Mouse (Mus musculus): ENCODE results near the gene Ebf1. TPM values are rescaled to one million over a fixed set of nuclear protein-coding genes. Genes with fewer than 3 reads are reported as not detected.

The Ebf1 gene
- polyA plus RNA-seq, 1 experiment from 2014 or later, result 0.41 TPM

- no peaks in the 10 kb centered on the region for H3K27me3 ChIP-seq (replicated peaks)
- H3K27ac ChIP-seq, result no peak overlapping the region
- no peak for ATAC-seq
- no peaks in the 10 kb centered on the region for H3K9me3 ChIP-seq (replicated peaks)
- 73% methylated on average over 3 of the region's 3 CpGs for WGBS (ENCODE audit: insufficient replicate concordance)
- H3K4me3 ChIP-seq, result no peak overlapping the region
- H3K4me1 ChIP-seq, result no peaks in the 10 kb centered on the region
- H3K9ac ChIP-seq, result no peak overlapping the region
- H3K4me2 ChIP-seq, result no peak overlapping the region
- no peaks in the 10 kb centered on the region for H3K36me3 ChIP-seq
Observed at GRCm38 (mm10) chr11:44946618-44947017, 329.5 kb downstream of the Ebf1 start.

GRCm38 (mm10) chr11:44948541-44948940 is 331.4 kb downstream of the Ebf1 start:
- H3K27me3 ChIP-seq (replicated peaks), result no peaks in the 10 kb centered on the region
- 59% methylated on average over 6 of the region's 6 CpGs for WGBS (ENCODE audit: insufficient replicate concordance)
- H3K9ac ChIP-seq, result no peak overlapping the region
- no peaks in the 10 kb centered on the region for H3K4me1 ChIP-seq
- H3K27ac ChIP-seq, result no peak overlapping the region
- no peak overlapping the region for H3K4me2 ChIP-seq
- no peaks in the 10 kb centered on the region for H3K36me3 ChIP-seq
- H3K4me3 ChIP-seq, result no peak overlapping the region
- ATAC-seq, result no peak
- no peaks in the 10 kb centered on the region for H3K9me3 ChIP-seq (replicated peaks)

DNA sequence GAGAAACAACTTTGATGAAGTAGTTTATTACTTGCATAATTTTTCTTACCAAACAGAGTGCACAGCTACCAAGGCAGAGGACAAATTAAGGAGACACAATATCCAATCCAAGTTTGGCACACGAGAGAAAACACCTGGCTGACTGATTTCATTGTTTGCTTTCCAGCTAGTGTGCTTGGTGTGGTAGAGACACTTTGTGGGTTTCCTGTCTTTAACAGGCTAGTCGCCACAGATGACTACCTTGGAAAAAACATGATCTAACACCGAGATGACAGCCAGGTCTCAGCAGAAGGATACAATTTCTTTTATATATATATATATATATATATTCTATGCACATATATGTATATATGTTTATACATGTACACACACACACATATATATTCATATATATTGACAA is 332.0 kb downstream of the Ebf1 start:
- 27% methylated on average over 3 of the region's 3 CpGs for WGBS (ENCODE audit: insufficient replicate concordance)
- no peak overlapping the region for H3K4me2 ChIP-seq
- ATAC-seq, result no peak
- no peak overlapping the region for H3K9ac ChIP-seq
- no peak overlapping the region for H3K27ac ChIP-seq
- H3K36me3 ChIP-seq, result no peaks in the 10 kb centered on the region
- H3K27me3 ChIP-seq (replicated peaks), result no peaks in the 10 kb centered on the region
- H3K4me3 ChIP-seq, result no peak overlapping the region
- H3K4me1 ChIP-seq, result no peaks in the 10 kb centered on the region
- no peaks in the 10 kb centered on the region for H3K9me3 ChIP-seq (replicated peaks)

DNA sequence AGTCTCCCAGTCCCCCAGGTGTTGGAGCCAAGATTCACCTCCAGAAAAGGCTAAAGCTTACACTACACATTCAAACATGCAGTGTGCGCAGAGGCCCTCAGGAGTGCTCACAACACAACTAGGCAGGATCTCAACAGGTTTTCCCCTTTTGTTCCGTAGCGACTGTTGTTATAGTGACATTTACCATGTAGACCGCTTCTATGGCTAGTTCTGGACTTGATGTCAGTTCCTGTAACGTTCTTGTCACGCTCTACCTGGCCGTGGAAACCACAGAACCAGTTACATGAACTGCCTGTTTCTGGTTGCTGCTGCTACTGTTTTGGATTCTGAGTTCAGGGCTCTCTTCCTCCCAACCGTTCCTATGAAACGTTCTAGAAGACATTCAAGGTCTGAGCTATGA is 333.2 kb downstream of the Ebf1 start:
- Histone ChIP-seq H3K4me1 (no peaks in the 10 kb centered on the region), H3K9ac (no peak overlapping the region), H3K4me3 (no peak overlapping the region), H3K4me2 (no peak overlapping the region), H3K27ac (no peak overlapping the region), H3K27me3 (replicated peaks) (no peaks in the 10 kb centered on the region), H3K9me3 (replicated peaks) (no peaks in the 10 kb centered on the region), H3K36me3 (no peaks in the 10 kb centered on the region)
- ATAC-seq, result no peak
- 57% methylated on average over 9 of the region's 9 CpGs for whole genome bisulfite sequencing (ENCODE audit: insufficient replicate concordance)

DNA sequence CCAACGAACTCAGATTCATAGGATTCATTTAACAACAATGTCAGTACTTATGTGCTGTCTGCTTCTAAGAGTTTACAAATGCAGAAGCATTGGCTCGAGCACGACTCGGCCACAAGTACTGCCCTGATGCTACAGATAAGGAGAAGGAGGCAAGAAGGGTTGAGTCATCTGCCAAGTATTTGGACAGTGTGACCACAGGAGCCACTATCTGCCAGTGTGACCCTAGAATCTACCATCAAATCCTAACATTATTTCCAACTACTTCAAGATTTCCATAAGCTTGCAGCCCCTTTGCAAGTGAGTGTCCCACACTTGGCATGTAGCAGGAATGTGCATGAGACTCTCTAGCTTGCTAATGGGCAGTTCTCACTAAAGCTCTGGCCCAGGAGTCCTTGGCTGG is 334.4 kb downstream of the Ebf1 start:
- ATAC-seq, result no peak
- no peak overlapping the region for H3K9ac ChIP-seq
- no peak overlapping the region for H3K27ac ChIP-seq
- H3K4me3 ChIP-seq, result no peak overlapping the region
- WGBS (ENCODE audit: insufficient replicate concordance), result 20% methylated on average over 4 of the region's 4 CpGs
- no peak overlapping the region for H3K4me2 ChIP-seq
- H3K27me3 ChIP-seq (replicated peaks), result no peaks in the 10 kb centered on the region
- no peaks in the 10 kb centered on the region for H3K4me1 ChIP-seq
- no peaks in the 10 kb centered on the region for H3K9me3 ChIP-seq (replicated peaks)
- no peaks in the 10 kb centered on the region for H3K36me3 ChIP-seq

DNA sequence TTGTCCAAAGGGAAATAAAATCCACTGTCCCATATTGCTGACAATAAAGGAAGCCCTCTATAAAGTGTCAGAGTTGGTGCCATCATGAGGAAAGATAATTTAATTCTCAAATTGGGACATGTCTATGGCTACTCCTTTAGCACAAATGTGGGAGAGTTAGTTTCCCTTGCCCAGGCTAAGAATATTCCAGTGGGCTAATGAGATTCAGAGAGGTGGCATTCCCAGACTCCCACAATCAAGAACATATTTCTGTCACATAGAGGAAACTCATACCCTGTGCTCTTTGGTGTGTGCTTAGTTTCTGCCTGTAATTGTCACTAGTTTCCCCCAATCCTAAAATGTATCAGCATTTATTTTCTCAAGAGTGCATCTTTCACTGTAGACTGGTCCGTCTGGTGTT is 336.2 kb downstream of the Ebf1 start:
- Histone ChIP-seq H3K27ac (no peak overlapping the region), H3K9me3 (replicated peaks) (no peaks in the 10 kb centered on the region), H3K4me2 (no peak overlapping the region), H3K9ac (no peak overlapping the region), H3K36me3 (no peaks in the 10 kb centered on the region), H3K4me1 (no peaks in the 10 kb centered on the region), H3K4me3 (no peak overlapping the region), H3K27me3 (replicated peaks) (no peaks in the 10 kb centered on the region)
- ATAC-seq, result no peak
- 58% methylated on average over 1 of the region's 1 CpGs for WGBS (ENCODE audit: insufficient replicate concordance)

GRCm38 (mm10) chr11:44953863-44954262 is 336.7 kb downstream of the Ebf1 start:
- Histone ChIP-seq H3K4me3 (no peak overlapping the region), H3K4me2 (no peak overlapping the region), H3K9ac (no peak overlapping the region), H3K9me3 (replicated peaks) (no peaks in the 10 kb centered on the region), H3K36me3 (no peaks in the 10 kb centered on the region), H3K4me1 (no peaks in the 10 kb centered on the region), H3K27ac (no peak overlapping the region), H3K27me3 (replicated peaks) (no peaks in the 10 kb centered on the region)
- 71% methylated on average over 11 of the region's 11 CpGs for WGBS (ENCODE audit: insufficient replicate concordance)
- ATAC-seq, result no peak

- ATAC-seq, result no peak
- Histone ChIP-seq H3K27ac (no peak overlapping the region), H3K27me3 (replicated peaks) (no peaks in the 10 kb centered on the region), H3K4me3 (no peak overlapping the region), H3K36me3 (no peaks in the 10 kb centered on the region), H3K9me3 (replicated peaks) (no peaks in the 10 kb centered on the region), H3K4me2 (no peak overlapping the region), H3K4me1 (no peaks in the 10 kb centered on the region), H3K9ac (no peak overlapping the region)
- 65% methylated on average over 7 of the region's 7 CpGs for WGBS (ENCODE audit: insufficient replicate concordance)
Observed at GRCm38 (mm10) chr11:44954362-44954761, 337.2 kb downstream of the Ebf1 start.

GRCm38 (mm10) chr11:44962746-44963440 is 345.8 kb downstream of the Ebf1 start:
- no peaks in the 10 kb centered on the region for H3K27me3 ChIP-seq (replicated peaks)
- no peaks in the 10 kb centered on the region for H3K36me3 ChIP-seq
- ATAC-seq, result no peak
- H3K9me3 ChIP-seq (replicated peaks), result no peaks in the 10 kb centered on the region
- WGBS (ENCODE audit: insufficient replicate concordance), result 73% methylated on average over 14 of the region's 14 CpGs
- no peak overlapping the region for H3K4me3 ChIP-seq
- no peaks in the 10 kb centered on the region for H3K4me1 ChIP-seq
- H3K9ac ChIP-seq, result no peak overlapping the region
- no peak overlapping the region for H3K4me2 ChIP-seq
- no peak overlapping the region for H3K27ac ChIP-seq

DNA sequence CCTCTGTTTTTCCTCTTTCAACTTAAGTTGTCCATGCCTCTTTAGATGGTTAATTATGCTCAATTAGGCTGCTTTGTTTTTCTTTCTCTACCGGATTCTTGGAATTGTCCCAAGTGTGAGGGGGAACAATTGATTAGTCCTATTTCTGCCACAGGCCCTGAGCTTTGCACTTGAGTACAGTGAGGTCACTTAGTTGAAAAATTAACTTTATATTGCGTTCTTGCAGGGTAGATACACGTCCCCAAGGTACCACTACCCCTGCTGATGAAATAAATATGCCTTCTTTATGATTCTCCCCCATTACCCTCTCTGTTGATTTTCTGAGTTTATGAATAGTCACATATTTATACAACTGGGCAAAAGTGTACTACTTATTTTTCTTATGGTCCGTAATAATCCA is 351.9 kb downstream of the Ebf1 start:
- Histone ChIP-seq H3K4me1 (no peaks in the 10 kb centered on the region), H3K4me3 (no peak overlapping the region), H3K27me3 (replicated peaks) (no peaks in the 10 kb centered on the region), H3K9ac (no peak overlapping the region), H3K27ac (no peak overlapping the region), H3K36me3 (no peaks in the 10 kb centered on the region), H3K4me2 (no peak overlapping the region), H3K9me3 (replicated peaks) (no peaks in the 10 kb centered on the region)
- ATAC-seq, result no peak
- 62% methylated on average over 4 of the region's 4 CpGs for WGBS (ENCODE audit: insufficient replicate concordance)

- no peak overlapping the region for H3K27ac ChIP-seq
- no peaks in the 10 kb centered on the region for H3K36me3 ChIP-seq
- H3K9me3 ChIP-seq (replicated peaks), result no peaks in the 10 kb centered on the region
- ATAC-seq, result no peak
- H3K4me1 ChIP-seq, result no peaks in the 10 kb centered on the region
- H3K4me2 ChIP-seq, result no peak overlapping the region
- no peaks in the 10 kb centered on the region for H3K27me3 ChIP-seq (replicated peaks)
- no peak overlapping the region for H3K9ac ChIP-seq
- no peak overlapping the region for H3K4me3 ChIP-seq
- WGBS (ENCODE audit: insufficient replicate concordance), result 66% methylated on average over 7 of the region's 7 CpGs
Observed at GRCm38 (mm10) chr11:44974271-44974670, 357.2 kb downstream of the Ebf1 start.

- 45% methylated on average over 2 of the region's 2 CpGs for WGBS (ENCODE audit: insufficient replicate concordance)
- no peak for ATAC-seq
- no peaks in the 10 kb centered on the region for H3K36me3 ChIP-seq
- no peak overlapping the region for H3K27ac ChIP-seq
- H3K4me1 ChIP-seq, result no peaks in the 10 kb centered on the region
- H3K9ac ChIP-seq, result no peak overlapping the region
- no peak overlapping the region for H3K4me3 ChIP-seq
- no peaks in the 10 kb centered on the region for H3K9me3 ChIP-seq (replicated peaks)
- H3K27me3 ChIP-seq (replicated peaks), result no peaks in the 10 kb centered on the region
- no peak overlapping the region for H3K4me2 ChIP-seq
Observed at GRCm38 (mm10) chr11:44975151-44975550, 358.0 kb downstream of the Ebf1 start.

GRCm38 (mm10) chr11:44976254-44976802 is 359.2 kb downstream of the Ebf1 start:
- no peak overlapping the region for H3K4me3 ChIP-seq
- H3K36me3 ChIP-seq, result no peaks in the 10 kb centered on the region
- no peaks in the 10 kb centered on the region for H3K4me1 ChIP-seq
- H3K9ac ChIP-seq, result no peak overlapping the region
- H3K27me3 ChIP-seq (replicated peaks), result no peaks in the 10 kb centered on the region
- no peak for ATAC-seq
- no peak overlapping the region for H3K27ac ChIP-seq
- no peaks in the 10 kb centered on the region for H3K9me3 ChIP-seq (replicated peaks)
- H3K4me2 ChIP-seq, result no peak overlapping the region
- 66% methylated on average over 5 of the region's 5 CpGs for WGBS (ENCODE audit: insufficient replicate concordance)

All from liver, embryonic 12.5 days (tissue).